Mouse (Mus musculus) T-helper 17 cell (primary cell): Measurements from ENCODE around the gene Gopc.

Experiments
- in situ Hi-C, 2 experiments: fragments of 300-600 bp; cut with MboI, MseI; formaldehyde crosslinking; loops; 1 replicate in 1 of 2; 2 replicates in 1 of 2; pipeline ENCODE4 v1.15.1; 2025; ENCODE audit warnings: high pct_unique_total_duplicates in 2 of 2

Gene Gopc

GRCm38 (mm10) chr10:52381845-52382591 lies at the start of gene Gopc:
TSS of gene Gopc (minus strand) at chr10:52382124.
- in situ Hi-C loops = loop anchor here (5.0 to 25.0 kb wide), 2 partner anchors 35 to 1470 kb away; partner anchors contain the start of gene Nus1 (in 1 of the 2)

GRCm38 (mm10) chr10:52430953-52431352 lies 49.0 kb upstream of the Gopc start:
- in situ Hi-C loops = no loop called here

GRCm38 (mm10) chr10:52427634-52428415 lies 45.9 kb upstream of the Gopc start:
- in situ Hi-C loops = no loop called here

GRCm38 (mm10) chr10:52426314-52426980 lies 44.5 kb upstream of the Gopc start:
- in situ Hi-C loops = no loop called here

GRCm38 (mm10) chr10:52423097-52423496 lies 41.2 kb upstream of the Gopc start:
- in situ Hi-C loops = no loop called here

GRCm38 (mm10) chr10:52421716-52422115 lies 39.8 kb upstream of the Gopc start:
- in situ Hi-C loops = no loop called here

- in situ Hi-C loops = no loop called here
Measured at GRCm38 (mm10) chr10:52420526-52420925, 38.6 kb upstream of the Gopc start.

GRCm38 (mm10) chr10:52419402-52419801 lies 37.5 kb upstream of the Gopc start:
- in situ Hi-C loops = loop anchor here (5.0 to 10.0 kb wide), 2 partner anchors 37 to 1185 kb away; partner anchors contain the start of gene Gopc (in 1 of the 2)

GRCm38 (mm10) chr10:52418931-52419330 lies 37.0 kb upstream of the Gopc start:
- in situ Hi-C loops = loop anchor here (5.0 to 10.0 kb wide), 2 partner anchors 37 to 1186 kb away; partner anchors contain the start of gene Gopc (in 1 of the 2)

- in situ Hi-C loops = loop anchor here (5.0 to 10.0 kb wide), 2 partner anchors 36 to 1187 kb away; partner anchors contain the start of gene Gopc (in 1 of the 2)
Measured at GRCm38 (mm10) chr10:52417998-52418860, 36.3 kb upstream of the Gopc start.

- in situ Hi-C loops = loop anchor here (5.0 to 10.0 kb wide), 2 partner anchors 35 to 1187 kb away; partner anchors contain the start of gene Gopc (in 1 of the 2)
Measured at GRCm38 (mm10) chr10:52417299-52417997, 35.5 kb upstream of the Gopc start, which contains the start of gene Nus1. TSS of gene Nus1 (plus strand) at chr10:52417547.

GRCm38 (mm10) chr10:52416458-52416857 lies 34.5 kb upstream of the Gopc start:
- in situ Hi-C loops = loop anchor here (5.0 to 10.0 kb wide), 2 partner anchors 34 to 1188 kb away; partner anchors contain the start of gene Gopc (in 1 of the 2)

GRCm38 (mm10) chr10:52415020-52415419 lies 33.1 kb upstream of the Gopc start:
- in situ Hi-C loops = loop anchor here (5.0 to 10.0 kb wide), 2 partner anchors 33 to 1190 kb away; partner anchors contain the start of gene Gopc (in 1 of the 2)

GRCm38 (mm10) chr10:52407526-52407925 lies 25.6 kb upstream of the Gopc start:
- in situ Hi-C loops = no loop called here

GRCm38 (mm10) chr10:52405160-52405559 lies 23.2 kb upstream of the Gopc start:
- in situ Hi-C loops = no loop called here

- in situ Hi-C loops = loop anchor here in 1 of 2 experiments (25.0 kb wide), 1 partner anchor 1487 kb away; no protein-coding TSS in a partner anchor
Measured at GRCm38 (mm10) chr10:52399722-52400121, 17.8 kb upstream of the Gopc start.

GRCm38 (mm10) chr10:52398715-52399114 lies 16.8 kb upstream of the Gopc start:
- in situ Hi-C loops = loop anchor here in 1 of 2 experiments (25.0 kb wide), 1 partner anchor 1486 kb away; no protein-coding TSS in a partner anchor

GRCm38 (mm10) chr10:52396647-52397046 lies 14.7 kb upstream of the Gopc start:
- in situ Hi-C loops = loop anchor here in 1 of 2 experiments (25.0 kb wide), 1 partner anchor 1484 kb away; no protein-coding TSS in a partner anchor

GRCm38 (mm10) chr10:52391208-52391607 lies 9.3 kb upstream of the Gopc start:
- in situ Hi-C loops = loop anchor here in 1 of 2 experiments (25.0 kb wide), 1 partner anchor 1479 kb away; no protein-coding TSS in a partner anchor
